Mouse (Mus musculus) lung, embryonic 16.5 days (tissue): ENCODE data around the gene Dffb. TPM values are rescaled to one million over a fixed set of nuclear protein-coding genes. Genes with fewer than 3 reads are reported as not detected.

ENCODE experiments used
- ATAC-seq: fragments of 200-750 bp; cut with Nextera tagmentation; 2 replicates; pipeline ENCODE4 v1.8.0; 2017; ENCODE audit warnings: low read depth, mild to moderate bottlenecking, moderate library complexity
- H3K27ac ChIP-seq: fragments of 300-500 bp; sonication (generic); 2 replicates; pipeline ENCODE4 v1.5.1; 2014; ENCODE audit warnings: mild to moderate bottlenecking, control low read depth, low read length
- H3K27me3 ChIP-seq: fragments of 300-500 bp; sonication (generic); 2 replicates; pipeline ENCODE4 v1.6.1; 2014; ENCODE audit warnings: low read depth, low read length, mixed read lengths; ENCODE audit not compliant: control insufficient read depth, insufficient read depth
- H3K36me3 ChIP-seq: fragments of 300-500 bp; sonication (generic); 2 replicates; pipeline ENCODE4 v1.6.1; 2014; ENCODE audit warnings: low read length; ENCODE audit not compliant: control insufficient read depth, insufficient read depth
- H3K4me1 ChIP-seq: fragments of 300-500 bp; sonication (generic); replicated peaks from 2 replicates; pipeline ENCODE4 v1.6.1; 2014; ENCODE audit warnings: low read length, mixed read lengths; ENCODE audit not compliant: control insufficient read depth, insufficient read depth
- H3K4me2 ChIP-seq: fragments of 300-500 bp; sonication (generic); 2 replicates; pipeline ENCODE4 v1.6.1; 2014; ENCODE audit warnings: low read depth, low read length, control low read depth
- H3K4me3 ChIP-seq: fragments of 300-500 bp; sonication (generic); 2 replicates; pipeline ENCODE4 v1.5.1; 2014; ENCODE audit warnings: mild to moderate bottlenecking, low read length, control low read depth
- H3K9ac ChIP-seq: fragments of 300-500 bp; sonication (generic); 2 replicates; pipeline ENCODE4 v1.6.1; 2014; ENCODE audit warnings: low read length, control low read depth
- H3K9me3 ChIP-seq: fragments of 300-500 bp; sonication (generic); 2 replicates; pipeline ENCODE4 v1.6.1; 2016; ENCODE audit warnings: low read length; ENCODE audit not compliant: control insufficient read depth
- WGBS: fragments of 180-500 bp; shearing (Covaris S2); extraction: QIAGEN DNeasy Blood & Tissue Kit; methylation state at CpG from one replicate; pipeline ENCODE4 v1.1.7; 2014; 5-methylcytosine and 5-hydroxymethylcytosine counted together
- polyA plus RNA-seq: library from polyadenylated mRNA; unstranded; fragments of >200 nt; fragmentation: Nextera tagmentation; extraction: Ambion mirVana; gene quantifications from 2 replicates; pipeline ENCODE4 v1.2.1, GENCODE M21; 2015

Dffb gene
- polyA plus RNA-seq, 1 experiment from 2014 or later = 13.6 TPM

DNA sequence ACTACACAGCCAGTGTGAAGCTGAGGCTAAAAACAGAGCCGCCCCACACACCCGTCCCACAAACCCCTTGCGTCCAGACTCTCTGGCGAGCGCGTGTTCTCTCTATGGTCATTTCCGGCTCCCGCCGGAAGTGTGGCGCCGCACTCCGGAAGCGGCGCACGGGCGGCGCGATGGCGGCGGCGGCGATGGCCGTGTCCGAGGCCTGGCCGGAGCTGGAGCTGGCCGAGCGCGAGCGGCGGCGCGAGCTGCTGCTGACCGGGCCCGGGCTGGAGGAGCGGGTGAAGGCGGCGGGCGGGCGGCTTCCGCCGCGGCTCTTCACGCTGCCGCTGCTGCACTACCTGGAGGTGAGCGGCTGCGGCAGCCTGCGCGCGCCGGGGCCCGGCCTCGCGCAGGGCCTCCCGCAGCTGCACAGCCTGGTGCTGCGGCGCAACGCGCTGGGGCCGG lies 36.7 kb upstream of the Dffb start, which contains the start of gene Lrrc47:
Lrrc47 (plus strand) TSS at position 86 of the 444 bp plus-strand sequence.
- Histone ChIP-seq H3K27ac (no peak within 1 kb of the TSS), H3K9ac (peak within 1 kb of the TSS; percentile 89), H3K27me3 (no peaks in the 10 kb centered on the region), H3K9me3 (no peaks in the 10 kb centered on the region), H3K4me3 (peak within 1 kb of the TSS; percentile 79), H3K4me1 (peaks cover 11% of the 10 kb centered on the region), H3K4me2 (peak within 1 kb of the TSS; percentile 87), H3K36me3 (peaks cover 7% of the 10 kb centered on the region)
- under 1% methylated on average over 52 of the region's 59 CpGs for WGBS
- peak; percentile 95 for ATAC-seq

DNA sequence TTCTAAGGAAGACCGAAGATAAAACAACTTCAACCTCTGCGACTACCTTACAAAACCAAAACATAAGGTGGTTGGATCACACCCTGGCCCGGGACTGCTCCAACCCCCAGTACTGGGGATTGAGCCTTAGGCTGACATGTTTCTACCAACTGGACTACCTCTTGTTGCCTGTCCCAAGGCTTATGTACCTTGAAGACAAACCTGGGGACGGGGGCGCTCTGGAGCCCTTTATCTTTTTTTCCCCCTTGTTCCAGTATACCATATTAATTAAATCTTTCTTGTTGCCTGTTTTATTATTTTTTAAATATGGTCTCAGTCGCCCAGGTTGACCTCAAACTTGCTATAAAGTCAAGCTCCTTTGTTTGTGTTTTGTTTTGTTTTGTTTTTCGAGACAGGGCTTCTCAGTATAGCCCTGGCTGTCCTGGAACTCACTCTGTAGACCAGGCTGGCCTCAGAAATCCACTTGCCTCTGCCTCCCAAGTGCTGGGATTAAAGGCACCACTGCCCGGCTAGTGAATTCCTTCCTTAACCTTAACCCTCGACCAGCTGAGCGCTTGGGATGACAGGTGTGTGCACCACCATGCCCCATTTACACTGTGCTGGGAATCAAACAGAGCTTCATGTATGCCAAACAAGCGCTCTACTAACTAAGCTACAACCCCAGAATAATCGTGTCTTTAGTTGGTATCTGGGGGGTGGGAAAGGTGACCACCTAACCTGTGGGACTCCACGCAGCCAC lies 36.1 kb upstream of the Dffb start:
- Histone ChIP-seq H3K9ac (peak overlapping the region; percentile 89), H3K36me3 (peaks cover 5% of the 10 kb centered on the region), H3K27ac (no peak overlapping the region), H3K9me3 (no peaks in the 10 kb centered on the region), H3K4me3 (peak overlapping the region; percentile 79), H3K27me3 (no peaks in the 10 kb centered on the region), H3K4me2 (peak overlapping the region; percentile 84), H3K4me1 (peaks cover 11% of the 10 kb centered on the region)
- peak; percentile 46; the same call in 1 of the 2 replicates for ATAC-seq
- 25% methylated on average over 13 of the region's 13 CpGs for WGBS

DNA sequence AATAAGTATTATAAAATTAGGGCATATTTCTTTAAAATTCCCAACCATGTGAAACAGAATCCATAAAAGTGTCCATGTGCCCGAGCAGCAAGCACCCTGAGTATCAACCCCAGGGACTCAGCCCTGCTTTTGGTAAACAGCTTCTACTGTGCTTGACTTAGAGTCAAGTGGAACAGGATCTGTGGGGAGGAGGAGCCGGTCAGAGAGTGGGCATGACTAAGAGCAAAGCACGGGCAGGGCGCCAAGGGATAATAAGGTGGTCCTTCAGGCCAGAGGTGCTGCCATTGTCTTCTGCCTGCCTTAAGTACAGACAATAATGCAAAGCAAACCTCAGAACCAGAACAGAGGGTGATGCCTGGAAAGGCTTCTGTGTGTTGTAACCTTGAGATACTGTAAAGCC lies 32.8 kb upstream of the Dffb start:
- Histone ChIP-seq H3K4me3 (no peak overlapping the region), H3K27ac (no peak overlapping the region), H3K36me3 (peaks cover 13% of the 10 kb centered on the region), H3K27me3 (no peaks in the 10 kb centered on the region), H3K9ac (no peak overlapping the region), H3K4me2 (no peak overlapping the region), H3K4me1 (peaks cover 3% of the 10 kb centered on the region), H3K9me3 (no peaks in the 10 kb centered on the region)
- ATAC-seq = no peak
- 45% methylated on average over 4 of the region's 4 CpGs for WGBS

DNA sequence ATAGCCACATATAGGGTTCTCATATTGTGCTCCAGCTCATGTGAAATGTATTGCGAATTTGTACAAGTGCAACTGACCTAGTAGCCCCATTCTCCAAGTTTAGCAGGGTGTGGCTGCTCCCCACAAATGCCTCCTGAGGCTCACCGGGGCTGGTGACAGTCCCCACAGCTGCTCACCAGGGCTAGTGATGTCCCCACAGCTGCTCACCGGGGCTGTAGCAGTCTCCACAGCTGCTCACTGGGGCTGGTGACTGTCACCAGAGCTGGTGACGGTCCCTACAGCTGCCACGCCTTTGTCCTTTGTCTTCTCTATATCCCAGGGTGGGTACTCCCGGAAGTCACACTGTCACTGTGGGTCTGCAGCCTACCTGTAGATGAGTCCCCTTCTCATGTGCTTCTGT lies 31.3 kb upstream of the Dffb start:
- Histone ChIP-seq H3K9me3 (no peaks in the 10 kb centered on the region), H3K4me3 (no peak overlapping the region), H3K4me2 (no peak overlapping the region), H3K9ac (no peak overlapping the region), H3K36me3 (peaks cover 17% of the 10 kb centered on the region), H3K27me3 (no peaks in the 10 kb centered on the region), H3K27ac (no peak overlapping the region), H3K4me1 (no peaks in the 10 kb centered on the region)
- ATAC-seq = no peak
- 95% methylated on average over 6 of the region's 6 CpGs for WGBS

DNA sequence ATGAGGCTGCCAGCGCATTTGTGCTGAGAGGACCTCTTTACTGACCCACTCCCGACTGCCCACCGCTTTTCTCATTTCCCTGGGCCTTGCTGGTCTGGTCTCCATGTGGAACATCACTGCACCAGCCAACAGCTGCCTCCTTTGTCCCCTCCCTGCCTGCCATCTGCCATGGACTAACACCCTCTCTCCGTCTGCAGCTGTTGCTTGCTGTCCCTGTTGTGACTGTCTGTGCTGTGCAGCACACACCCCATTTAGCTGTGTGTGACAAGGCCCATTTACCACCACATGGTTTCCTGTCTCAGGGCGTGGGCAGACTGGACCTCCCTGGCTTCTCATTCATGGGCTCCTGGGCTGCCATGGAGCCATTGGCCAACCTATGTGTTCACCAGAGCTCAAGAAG lies 30.6 kb upstream of the Dffb start:
- Histone ChIP-seq H3K9me3 (no peaks in the 10 kb centered on the region), H3K4me1 (no peaks in the 10 kb centered on the region), H3K36me3 (peaks cover 17% of the 10 kb centered on the region), H3K9ac (no peak overlapping the region), H3K4me2 (no peak overlapping the region), H3K27me3 (no peaks in the 10 kb centered on the region), H3K27ac (no peak overlapping the region), H3K4me3 (no peak overlapping the region)
- WGBS = 87% methylated on average over 5 of the region's 5 CpGs
- ATAC-seq = no peak

DNA sequence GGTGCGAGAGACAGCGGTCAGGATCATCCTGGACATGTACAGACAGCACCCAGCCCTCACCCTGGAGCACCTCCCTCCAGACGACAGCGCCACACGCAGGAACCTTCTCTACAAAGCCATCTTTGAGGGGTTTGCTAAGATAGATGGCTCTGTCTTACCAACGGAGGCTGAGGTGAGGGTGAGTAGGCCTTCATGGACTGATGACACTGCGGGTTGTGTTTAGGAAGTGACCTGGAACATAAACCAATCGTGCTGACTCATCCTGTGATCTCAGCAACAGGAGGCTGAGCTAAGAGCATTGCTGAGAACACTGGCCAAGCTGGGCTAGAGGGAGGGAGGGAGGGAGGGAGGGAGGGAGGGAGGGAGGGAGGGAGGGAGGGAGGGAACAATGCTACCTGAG lies 18.6 kb upstream of the Dffb start:
- 88% methylated on average over 8 of the region's 8 CpGs for WGBS
- Histone ChIP-seq H3K4me1 (no peaks in the 10 kb centered on the region), H3K4me2 (no peak overlapping the region), H3K4me3 (no peak overlapping the region), H3K27ac (no peak overlapping the region), H3K9ac (no peak overlapping the region), H3K9me3 (no peaks in the 10 kb centered on the region), H3K36me3 (peaks cover 59% of the 10 kb centered on the region), H3K27me3 (no peaks in the 10 kb centered on the region)
- ATAC-seq = no peak

DNA sequence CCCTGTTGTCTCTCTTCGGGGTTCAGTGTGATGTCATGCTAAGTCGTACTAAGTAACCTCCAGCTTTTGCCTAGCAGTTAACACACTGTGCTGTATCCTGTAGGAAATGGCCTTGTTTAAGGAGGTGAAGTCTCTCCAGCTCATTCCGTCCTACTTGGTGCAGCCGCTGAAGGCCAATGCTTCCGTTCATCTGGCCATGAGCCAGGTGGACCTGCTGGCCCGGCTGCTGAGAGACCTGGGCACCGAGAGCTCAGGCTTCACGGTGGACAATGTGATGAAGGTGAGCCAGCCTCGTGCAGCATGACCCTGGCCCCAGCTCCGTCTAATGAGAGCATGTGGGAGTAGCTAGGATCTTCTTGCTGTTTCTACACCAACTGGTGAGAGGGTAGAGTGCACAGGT lies 17.8 kb upstream of the Dffb start:
- no peaks in the 10 kb centered on the region for H3K9me3 ChIP-seq
- no peaks in the 10 kb centered on the region for H3K4me1 ChIP-seq
- H3K4me3 ChIP-seq = no peak overlapping the region
- 83% methylated on average over 10 of the region's 10 CpGs for WGBS
- no peak overlapping the region for H3K4me2 ChIP-seq
- no peak overlapping the region for H3K27ac ChIP-seq
- H3K9ac ChIP-seq = no peak overlapping the region
- no peaks in the 10 kb centered on the region for H3K27me3 ChIP-seq
- H3K36me3 ChIP-seq = peaks cover 56% of the 10 kb centered on the region
- ATAC-seq = no peak

DNA sequence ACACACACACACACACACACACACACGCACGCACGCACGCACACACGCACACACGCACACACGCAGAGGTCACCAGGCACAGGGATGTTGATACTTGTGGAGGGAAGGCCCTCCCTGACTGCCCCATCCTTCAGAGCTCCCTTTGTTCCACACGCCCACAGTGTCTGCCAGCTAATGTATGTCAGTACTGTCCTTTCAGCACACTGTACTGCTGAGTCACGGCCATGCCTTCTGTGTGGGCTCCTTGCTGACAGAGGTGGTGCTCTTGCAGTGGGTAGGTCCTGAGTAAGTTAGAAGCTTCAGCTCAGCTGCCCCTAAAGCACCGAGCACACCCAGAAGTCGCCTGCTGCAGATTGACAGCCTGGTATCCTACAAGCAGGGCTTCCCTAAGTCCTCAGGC lies 5.5 kb upstream of the Dffb start:
- no peak overlapping the region for H3K9ac ChIP-seq
- peaks cover 23% of the 10 kb centered on the region for H3K36me3 ChIP-seq
- no peaks in the 10 kb centered on the region for H3K27me3 ChIP-seq
- H3K27ac ChIP-seq = no peak overlapping the region
- no peak overlapping the region for H3K4me3 ChIP-seq
- H3K4me1 ChIP-seq = peaks cover 6% of the 10 kb centered on the region
- H3K9me3 ChIP-seq = no peaks in the 10 kb centered on the region
- no peak for ATAC-seq
- 91% methylated on average over 11 of the region's 11 CpGs for WGBS
- no peak overlapping the region for H3K4me2 ChIP-seq

DNA sequence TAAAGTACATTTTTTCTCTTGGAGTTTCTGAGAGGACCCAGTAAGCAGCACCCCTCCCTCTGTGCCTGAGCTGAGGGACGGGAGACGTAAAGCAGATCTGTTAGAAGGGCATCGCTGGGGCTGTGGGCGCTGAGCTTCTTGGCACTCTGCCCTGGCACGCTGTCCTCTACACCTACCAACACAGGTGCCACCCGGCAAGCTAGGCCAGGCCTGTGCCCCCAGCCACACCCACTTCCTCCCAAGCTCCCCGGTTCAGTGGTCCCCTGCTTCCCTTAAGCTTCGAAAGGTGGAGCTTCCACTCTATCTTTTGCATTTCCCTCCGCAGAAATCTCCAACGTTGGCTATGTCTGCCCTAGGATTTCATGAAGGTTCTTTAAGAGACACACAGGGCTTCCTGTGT lies 4.3 kb upstream of the Dffb start:
- no peak for ATAC-seq
- H3K4me1 ChIP-seq = peaks cover 6% of the 10 kb centered on the region
- peaks cover 15% of the 10 kb centered on the region; the same call in 1 of the 2 replicates for H3K36me3 ChIP-seq
- H3K27me3 ChIP-seq = no peaks in the 10 kb centered on the region
- H3K4me3 ChIP-seq = no peak overlapping the region
- no peak overlapping the region for H3K9ac ChIP-seq
- no peak overlapping the region for H3K4me2 ChIP-seq
- H3K9me3 ChIP-seq = no peaks in the 10 kb centered on the region
- WGBS = 89% methylated on average over 10 of the region's 10 CpGs
- H3K27ac ChIP-seq = no peak overlapping the region
